Comparison of ENCODE assay signal across 18 mouse cellular contexts in genomic region chr1:81671142-81671541, GRCm38 (mm10).
"Had no signal": no experiment of that assay in that cellular context is flagged by ENCODE, and none has a peak within 500 bp of the region (broad histone marks: within the 10 kb centered on the region; RNA-seq: fewer than 3 reads in every experiment).

No protein-coding gene starts in this region.

- H3K4me2 ChIP-seq: kidney, embryonic 15.5 days; liver, embryonic 13.5 days; midbrain, embryonic 11.5 days; neural tube, embryonic 12.5 days; neural tube, embryonic 15.5 days had no signal

- H3K9ac ChIP-seq: kidney, embryonic 15.5 days; liver, embryonic 13.5 days; neural tube, embryonic 12.5 days; neural tube, embryonic 15.5 days had no signal

- DNase-seq: kidney, postnatal 10 days; kidney, postnatal 36 days; layer of hippocampus, postnatal 36 days; liver, embryonic 13.5 days; lung, adult 2 months; lung, postnatal 14 days; lung, postnatal 4 days; midbrain, embryonic 14.5 days; retina, postnatal 1 day; right cerebral cortex, postnatal 25 days; thymus, adult 18-20 months; thymus, postnatal 14 days; thymus, postnatal 4 days had no signal

- H3K9me3 ChIP-seq: kidney, embryonic 15.5 days; liver, embryonic 13.5 days; neural tube, embryonic 12.5 days; neural tube, embryonic 15.5 days had no signal

- H3K4me3 ChIP-seq: kidney, embryonic 15.5 days; left cerebral cortex, adult 2 months; liver, embryonic 13.5 days; neural tube, embryonic 12.5 days; neural tube, embryonic 15.5 days had no signal

- H3K27ac ChIP-seq: kidney, embryonic 15.5 days; left cerebral cortex, adult 2 months; liver, embryonic 13.5 days; neural tube, embryonic 12.5 days; neural tube, embryonic 15.5 days had no signal

- H3K36me3 ChIP-seq: kidney, embryonic 15.5 days; liver, embryonic 13.5 days; neural tube, embryonic 12.5 days; neural tube, embryonic 15.5 days had no signal

- H3K27me3 ChIP-seq: kidney, embryonic 15.5 days; liver, embryonic 13.5 days; neural tube, embryonic 12.5 days; neural tube, embryonic 15.5 days had no signal

- H3K4me1 ChIP-seq: kidney, embryonic 15.5 days; liver, embryonic 13.5 days; neural tube, embryonic 12.5 days; neural tube, embryonic 15.5 days had no signal
